Mouse (Mus musculus) frontal cortex, postnatal 25 days (tissue): Measurements from ENCODE around the gene Lmbrd1.
"Not testable (repeated sequence)": the region's sequence is repeated elsewhere in the genome, so short reads cannot be mapped to it uniquely, and the experiment has no call there.

Experiments
- DNase-seq, 2 experiments: peaks; one replicate each; pipeline ENCODE4 v3.0.0; 2022; ENCODE audit warnings: low spot score in 2 of 2

Lmbrd1 gene

DNA sequence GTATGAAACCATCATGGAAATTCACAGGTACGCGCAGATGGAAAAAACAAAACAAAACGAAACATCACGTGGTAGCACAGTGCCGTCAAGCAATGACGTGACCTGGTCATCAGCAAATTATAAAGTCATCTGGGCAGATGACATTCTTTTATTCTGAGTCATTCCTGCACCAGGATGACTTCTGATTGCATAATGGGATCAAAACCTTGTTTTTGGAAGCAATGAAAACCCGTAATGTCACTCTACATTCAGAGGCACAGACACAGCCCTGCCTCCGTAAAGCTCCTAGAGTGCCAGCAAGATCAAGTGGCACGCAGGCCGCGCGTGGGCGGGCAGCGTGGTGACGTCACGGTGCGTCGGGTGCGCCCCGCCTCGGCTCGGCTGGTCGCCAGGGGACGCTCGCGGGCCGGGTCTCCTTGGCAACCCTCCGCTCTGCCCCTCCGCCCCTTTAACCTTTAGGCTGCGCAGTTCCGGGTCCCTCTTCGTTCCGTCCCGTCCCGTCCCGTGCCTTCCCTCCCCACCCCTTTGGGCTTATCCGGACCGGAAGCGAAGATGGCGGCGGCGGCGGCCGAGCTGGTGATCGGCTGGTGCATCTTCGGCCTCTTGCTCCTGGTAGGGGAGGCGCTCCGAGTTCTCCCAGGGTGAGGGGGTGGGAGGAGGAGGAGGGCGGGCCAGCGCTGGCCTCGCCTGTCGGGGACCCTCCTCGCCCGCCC is at the start of gene Lmbrd1:
Gene Lmbrd1, plus strand, starts transcription at position 426 of the 713 bp plus-strand sequence.
- DNase-seq: peak; percentile 95 to 97

DNA sequence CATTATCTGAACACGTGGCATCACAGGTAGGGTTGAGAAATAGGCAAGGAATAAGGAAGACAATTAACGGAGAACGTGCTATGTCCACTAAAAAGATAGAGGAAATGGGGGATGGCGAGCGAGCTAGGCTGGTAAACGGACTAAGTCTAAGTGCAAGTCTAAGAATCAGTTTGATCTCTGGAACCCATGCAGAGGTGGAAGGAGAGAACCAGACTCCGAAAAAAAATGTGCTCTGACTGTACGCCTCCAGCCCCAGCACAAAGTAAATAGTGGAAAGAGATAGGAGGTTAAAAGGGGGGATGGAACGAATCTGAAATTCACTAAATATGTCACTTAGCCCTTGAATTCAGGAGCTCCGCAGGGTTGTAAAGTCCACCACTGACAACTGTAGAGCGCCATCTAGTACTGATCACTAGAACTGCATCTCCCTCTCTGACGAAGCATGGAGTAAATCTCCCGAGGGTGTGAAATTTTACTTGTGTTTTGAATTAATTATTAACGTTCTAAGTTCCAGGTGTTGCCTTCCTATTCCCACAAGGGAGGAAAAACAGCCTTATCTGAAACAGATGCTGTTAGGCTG is 44.8 kb upstream of the Lmbrd1 start:
- DNase-seq: no peak

DNA sequence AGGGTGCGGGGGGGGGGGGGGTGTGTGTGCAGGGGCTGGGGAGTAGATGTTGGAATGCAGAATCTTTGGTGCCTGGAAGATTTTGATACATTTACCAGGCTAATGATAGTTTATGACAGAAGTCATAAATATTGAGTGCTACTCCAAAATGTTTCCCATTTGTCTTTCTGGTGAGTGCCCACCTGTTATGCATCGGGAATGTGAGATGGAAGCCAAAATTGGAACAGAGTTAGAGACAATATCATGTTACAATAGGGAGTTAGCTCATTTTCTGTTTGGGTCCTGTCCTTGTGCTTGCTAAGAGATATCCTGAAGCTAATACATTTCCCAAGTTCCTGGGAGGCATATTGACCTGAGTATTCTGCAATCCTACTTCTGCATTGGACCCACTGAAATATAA is 28.3 kb upstream of the Lmbrd1 start:
- DNase-seq: no peak

DNA sequence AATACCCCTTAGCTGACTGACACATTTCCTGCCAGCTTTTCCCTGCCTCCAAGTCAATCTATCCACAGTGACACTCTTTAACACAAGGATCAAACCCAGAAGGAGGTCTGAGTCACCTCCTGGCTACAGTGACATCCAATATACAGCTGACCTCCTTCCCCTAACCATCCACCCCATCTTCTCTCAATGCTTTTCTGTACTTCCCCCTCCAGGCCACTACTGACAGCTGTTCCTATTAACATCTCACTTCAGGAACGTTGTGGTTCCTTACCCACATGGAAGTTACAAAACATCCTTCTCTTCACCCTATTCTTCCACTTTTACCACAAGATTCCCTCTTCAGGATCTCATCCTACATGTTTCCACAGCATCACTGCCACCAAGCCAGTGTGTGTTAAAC is 18.5 kb upstream of the Lmbrd1 start:
- DNase-seq: no peak

DNA sequence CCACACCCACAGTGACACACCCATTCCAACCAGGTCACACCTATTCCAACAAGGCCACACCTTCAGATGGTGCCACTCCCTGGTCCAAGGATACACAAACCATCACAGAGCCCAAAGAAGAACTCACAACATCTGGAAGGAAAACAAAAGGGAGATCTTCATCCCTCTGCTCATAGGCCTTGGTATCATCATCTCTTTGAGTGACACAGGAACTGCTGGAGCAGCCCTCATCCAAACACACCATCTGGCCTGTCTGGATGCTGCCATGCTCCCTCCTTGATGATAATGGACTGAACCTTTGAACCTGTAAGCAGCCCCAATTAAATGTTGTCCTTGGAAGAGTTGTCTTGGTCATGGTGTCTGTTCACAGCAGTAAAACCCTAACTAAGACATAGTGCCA is 17.8 kb upstream of the Lmbrd1 start:
- not testable (repeated sequence) for DNase-seq

DNA sequence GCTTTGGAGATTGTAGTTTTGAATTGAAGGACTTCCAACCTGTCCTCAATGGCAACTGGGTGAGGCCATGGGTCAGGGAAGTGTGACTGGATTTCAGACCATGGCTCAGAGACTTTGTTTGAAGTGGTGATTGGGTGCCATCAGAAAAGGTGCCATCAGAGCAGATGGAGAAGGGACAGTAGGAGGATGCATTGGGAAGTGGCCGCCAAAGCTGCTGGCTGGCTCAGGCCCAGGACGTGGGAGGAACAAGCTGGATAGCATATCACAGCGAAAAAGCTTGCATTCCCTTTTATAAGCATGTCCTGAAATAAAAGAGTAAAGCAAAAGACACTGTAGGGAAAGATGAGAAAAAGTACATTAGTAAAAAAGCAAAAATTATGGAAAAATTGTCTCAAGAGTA is 16.9 kb upstream of the Lmbrd1 start:
- peak; percentile 68 to 75 for DNase-seq

DNA sequence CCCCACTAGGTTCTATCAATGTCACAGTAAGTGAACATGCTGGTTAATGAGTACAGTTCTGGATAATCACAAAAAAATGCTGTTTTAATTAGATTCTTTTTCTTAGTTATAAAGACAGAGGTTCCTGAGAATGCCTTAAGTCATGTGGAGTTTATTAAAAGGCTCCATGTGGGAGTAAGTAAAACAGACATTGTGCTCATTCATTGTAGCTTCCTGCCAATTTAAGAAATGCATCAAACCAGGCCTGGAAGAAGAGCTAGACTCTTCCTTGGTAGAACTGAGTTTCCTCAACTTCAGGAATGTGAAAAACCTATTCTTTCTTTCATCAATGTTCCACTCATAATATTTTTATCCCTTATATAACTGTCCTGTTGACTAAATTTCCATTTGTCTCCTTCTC is 14.3 kb upstream of the Lmbrd1 start:
- no peak for DNase-seq

DNA sequence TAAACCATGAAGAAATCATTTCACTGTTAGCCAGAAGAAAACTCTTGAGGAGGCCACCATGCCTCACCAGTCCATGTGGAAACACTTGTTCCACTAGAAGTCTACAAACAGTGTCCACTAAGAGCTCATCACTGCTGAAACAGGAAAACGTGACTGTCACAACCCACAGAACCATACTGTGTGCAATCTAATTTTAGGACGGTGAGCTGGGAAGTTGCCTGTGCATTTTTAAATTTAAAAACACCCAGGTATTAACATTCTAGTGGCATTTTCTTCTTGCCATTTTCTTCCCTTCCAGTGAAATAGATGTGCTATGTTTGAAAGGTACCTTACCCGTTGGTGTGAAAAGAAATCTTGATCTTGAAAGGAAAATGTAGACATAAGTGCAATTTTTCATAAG is 5.2 kb upstream of the Lmbrd1 start:
- DNase-seq: no peak

DNA sequence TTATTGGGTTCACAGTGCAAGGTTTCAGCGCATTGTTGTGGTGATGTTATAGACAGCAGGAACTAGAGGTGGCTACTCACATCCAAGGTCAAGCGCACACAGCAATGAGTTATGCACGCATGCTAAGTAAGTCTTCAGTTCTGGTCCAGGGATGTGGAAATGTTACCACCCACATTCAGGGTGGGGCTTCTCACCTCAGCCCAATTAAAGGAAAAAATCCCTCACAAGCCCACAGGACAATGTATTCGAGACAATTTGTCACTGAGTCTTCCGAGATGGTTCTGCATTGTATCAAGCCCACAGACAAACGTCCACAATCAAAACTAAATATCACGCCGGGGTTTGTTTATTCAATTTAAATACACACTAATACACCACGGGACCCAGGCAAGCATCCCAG is 724 bp upstream of the Lmbrd1 start:
- DNase-seq: no peak

DNA sequence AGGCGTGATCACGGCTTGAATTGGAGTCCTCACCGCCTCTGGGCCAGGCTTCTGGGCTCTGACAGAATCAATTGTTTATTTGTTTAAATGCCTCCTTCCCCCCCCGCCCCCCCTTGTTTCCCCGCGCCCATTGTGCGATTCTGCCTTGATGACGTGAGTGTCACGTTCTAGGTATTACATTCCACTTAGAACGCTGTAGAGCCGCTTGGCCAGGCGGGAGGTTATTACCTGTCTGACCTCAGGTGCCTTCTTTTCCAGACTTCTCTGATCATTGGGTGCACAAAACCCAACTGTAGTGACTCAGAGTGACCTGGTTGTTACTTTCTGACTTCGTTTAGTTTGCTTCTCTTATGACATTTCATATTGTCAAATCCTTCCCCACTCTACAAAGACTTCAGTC is 641 bp downstream of the Lmbrd1 start:
- no peak for DNase-seq

DNA sequence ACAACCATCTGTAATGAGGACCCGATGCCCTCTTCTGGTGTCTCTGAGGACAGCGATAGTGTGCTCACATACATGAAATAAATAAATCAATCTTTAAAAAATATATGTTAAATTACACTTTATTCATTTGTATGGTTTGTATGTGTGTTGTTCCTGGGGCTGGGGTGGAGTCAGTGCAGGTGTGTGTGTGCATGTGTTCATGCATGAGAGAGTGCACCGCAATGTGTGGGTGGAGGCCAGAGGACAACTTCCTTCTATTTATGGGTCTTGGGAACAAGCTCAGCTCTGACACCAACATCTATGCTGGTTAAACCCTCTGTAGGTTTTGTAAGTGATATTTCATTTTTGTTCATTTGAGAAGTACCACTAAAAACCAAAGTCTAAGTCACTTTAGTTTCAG is 2.6 kb downstream of the Lmbrd1 start:
- no peak for DNase-seq

DNA sequence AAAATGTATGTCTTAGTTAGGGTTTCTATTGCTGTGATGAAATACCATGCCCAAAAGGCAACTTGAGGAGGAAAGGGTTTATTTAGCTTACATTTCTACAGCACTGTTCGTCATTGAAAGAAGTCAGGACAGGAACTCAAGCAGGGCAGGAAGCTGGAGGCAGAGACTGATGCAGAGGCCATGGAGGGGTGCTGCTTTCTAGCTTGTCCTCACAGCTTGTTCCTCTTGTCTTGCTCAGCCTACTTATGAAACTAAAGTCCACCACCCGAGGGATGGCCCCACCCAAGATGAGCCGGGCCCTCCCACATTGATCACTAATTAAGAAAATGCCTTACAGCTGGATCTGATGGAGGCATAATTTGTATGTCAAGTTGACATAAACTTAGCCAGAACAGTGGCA is 3.5 kb downstream of the Lmbrd1 start:
- DNase-seq: no peak

DNA sequence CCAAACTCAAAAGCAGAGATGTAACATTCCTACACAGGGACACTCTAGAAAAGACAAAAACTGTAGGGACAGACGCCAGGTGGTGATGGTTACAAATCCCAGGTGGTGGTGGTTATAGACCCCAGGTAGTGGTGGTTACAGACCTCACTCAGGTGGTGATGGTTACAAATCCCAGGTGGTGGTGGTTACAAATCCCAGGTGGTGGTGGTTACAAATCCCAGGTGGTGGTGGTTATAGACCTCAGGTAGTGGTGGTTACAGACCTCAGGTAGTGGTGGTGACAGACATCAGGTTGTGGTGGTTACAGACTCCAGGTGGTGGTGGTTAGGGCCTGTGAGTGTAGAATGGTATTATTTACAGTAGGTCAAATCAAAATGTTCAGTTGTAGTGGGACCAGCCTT is 5.5 kb downstream of the Lmbrd1 start:
- no peak for DNase-seq

DNA sequence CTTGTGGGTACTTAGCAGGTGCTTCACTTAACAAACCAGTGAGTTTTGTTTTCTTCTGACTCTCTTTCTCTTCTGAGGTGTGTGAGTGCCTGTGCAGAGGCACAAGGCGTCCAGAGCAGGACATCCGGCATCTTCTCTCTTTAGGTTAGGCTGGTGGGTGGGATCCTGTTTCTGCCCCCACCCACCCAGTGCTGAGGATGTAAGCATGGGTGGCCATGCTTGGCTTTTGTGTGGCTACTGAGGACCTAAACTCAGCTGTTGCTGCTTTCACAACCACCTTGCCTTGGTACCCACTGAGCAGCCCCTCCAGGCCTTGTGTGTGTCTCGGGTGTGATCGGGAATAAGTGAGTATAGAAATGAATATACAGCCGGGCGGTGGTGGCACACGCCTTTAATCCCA is 7.2 kb downstream of the Lmbrd1 start:
- DNase-seq: no peak

DNA sequence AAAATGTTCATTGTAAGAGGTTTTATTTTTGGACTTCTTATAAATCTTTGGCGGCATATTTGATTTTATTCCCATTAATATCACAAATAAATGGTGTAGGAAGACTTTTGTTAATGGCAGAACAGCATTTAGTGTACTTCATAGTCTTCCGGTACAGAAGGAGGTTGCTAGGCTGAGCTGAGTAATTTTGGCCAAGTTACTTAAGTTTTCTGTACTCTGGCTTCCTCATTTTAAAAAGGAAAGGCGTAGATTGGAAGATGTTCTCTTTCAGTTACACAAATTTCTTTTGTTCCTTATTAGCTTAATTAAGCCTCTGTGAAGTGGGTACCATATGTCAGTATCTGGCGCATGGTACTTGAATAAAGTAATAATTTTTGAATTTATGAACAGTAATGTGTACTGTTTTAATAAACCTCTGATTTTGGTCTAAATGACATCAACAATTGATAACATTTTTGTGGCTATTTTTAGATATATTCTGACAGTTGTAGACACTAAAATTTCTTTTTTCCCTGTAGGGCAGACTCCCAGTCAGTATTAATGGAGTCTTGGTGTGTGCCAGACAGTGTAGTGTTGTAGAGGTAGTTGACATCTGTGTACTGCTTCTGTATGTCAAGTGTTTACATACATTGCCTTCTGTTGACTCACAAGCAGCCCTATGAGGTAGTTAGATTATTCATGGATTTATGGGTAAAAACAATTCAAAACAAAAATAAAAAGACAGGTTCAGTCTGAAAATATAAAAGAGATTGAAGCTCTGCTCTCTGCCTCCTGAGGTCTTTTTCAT is 8.0 kb downstream of the Lmbrd1 start:
- no peak for DNase-seq

DNA sequence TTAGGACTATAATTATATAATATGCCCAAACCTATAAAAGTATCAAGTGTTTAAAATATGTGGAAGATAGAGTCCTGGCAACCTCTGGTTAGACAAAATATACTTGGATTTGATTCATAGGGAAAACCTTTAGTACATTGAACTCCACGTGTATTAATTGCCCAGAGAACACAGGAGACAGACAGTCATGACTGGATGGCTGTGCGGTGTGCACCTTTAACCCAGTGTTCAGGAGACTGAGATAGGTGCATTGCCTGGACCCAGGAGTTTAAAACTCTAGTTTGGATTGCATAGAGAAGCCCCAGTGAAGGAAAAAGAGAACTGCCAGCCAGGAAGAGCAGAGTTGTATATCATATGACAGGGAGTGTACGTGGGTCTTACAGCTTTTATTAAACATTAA is 19.2 kb downstream of the Lmbrd1 start:
- DNase-seq: no peak

DNA sequence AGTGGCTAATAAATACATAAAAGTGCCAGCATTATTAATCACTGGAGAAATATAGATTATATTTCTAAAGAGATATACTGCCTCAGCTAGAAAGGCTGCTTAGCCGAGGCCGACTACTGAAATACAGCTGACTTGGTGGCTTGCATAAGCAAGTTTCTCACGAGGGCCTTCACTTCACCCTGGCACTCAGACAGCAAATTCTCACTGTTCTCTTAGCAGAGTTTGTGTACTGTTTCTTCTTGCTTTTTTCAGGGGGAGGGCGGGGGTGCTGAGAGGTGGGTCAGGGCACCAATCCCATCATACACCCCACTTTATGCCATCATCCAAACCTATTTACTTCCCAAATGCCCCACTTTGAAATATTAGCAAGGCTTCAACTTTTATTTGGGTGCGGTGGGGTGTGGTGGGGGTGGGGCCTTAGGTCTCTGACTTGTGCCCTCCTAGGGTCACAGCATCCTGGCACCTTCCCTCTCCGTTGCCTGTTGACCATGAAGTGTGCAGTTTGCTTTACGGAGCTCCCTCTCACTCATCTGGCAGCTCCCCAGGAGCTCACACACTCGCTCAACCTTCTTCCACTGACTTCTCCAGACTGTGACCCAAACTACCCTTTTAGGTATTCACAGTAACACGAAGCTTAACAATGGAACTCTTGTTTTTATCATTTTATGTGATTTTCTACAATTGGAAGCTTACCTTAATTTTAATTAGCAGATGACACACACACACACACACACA is 19.9 kb downstream of the Lmbrd1 start:
- no peak for DNase-seq

DNA sequence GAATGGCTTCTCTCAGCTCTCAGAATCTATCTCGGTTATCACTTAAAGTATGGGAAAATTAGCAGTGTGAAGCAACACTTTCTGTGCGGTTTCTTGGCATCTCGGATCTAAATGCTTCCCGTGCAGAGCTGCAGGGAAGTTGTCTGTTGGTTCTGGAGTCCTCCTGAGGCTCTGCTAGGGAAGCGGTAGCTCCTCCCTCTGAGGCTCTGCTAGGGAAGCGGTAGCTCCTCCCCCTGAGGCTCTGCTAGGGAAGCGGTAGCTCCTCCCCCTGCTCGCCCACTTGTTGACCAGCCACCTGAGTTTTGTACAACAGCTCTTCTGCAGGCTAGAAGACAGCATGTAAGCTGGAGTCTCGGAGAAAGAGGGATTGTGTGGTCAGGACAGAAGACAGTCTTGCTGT is 20.9 kb downstream of the Lmbrd1 start:
- no peak for DNase-seq

DNA sequence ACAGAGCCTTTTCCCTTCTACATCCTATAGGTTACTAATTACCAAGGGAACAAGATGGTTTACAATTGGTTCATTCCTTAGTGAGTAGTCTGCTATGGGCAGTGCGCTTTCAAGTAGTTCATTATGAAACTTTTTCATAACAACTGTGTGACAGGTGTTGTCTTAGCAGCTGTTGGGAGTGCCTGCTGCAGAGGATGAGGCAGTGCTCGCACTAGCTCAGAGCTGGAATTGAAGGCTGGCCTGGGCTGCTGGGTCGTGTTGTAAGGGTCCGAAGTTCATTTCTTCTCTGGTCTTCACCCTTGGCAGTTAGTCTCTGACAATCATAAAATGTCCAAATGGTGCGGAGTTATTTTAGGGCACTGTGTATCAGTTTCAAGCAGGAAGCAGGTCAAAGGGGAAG is 21.8 kb downstream of the Lmbrd1 start:
- no peak for DNase-seq

DNA sequence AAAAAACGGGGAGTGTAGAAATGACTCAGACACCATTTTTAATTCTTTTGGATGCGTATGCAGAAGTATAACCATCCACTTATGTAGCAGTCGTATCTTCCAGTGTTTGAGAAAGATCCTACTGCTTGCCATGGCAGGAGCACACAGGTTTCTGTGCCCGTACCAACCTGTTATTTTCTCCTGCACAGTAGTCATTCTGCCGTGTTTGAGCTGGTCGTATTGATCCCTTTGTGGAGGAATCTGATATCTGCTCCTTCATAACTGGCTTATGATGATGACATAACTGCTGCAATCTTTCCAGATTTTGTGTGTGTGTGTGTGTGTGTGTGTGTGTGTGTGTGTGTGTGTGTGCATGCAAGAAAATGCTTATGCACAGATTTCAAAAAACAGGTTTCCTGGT is 25.4 kb downstream of the Lmbrd1 start:
- no peak for DNase-seq

DNA sequence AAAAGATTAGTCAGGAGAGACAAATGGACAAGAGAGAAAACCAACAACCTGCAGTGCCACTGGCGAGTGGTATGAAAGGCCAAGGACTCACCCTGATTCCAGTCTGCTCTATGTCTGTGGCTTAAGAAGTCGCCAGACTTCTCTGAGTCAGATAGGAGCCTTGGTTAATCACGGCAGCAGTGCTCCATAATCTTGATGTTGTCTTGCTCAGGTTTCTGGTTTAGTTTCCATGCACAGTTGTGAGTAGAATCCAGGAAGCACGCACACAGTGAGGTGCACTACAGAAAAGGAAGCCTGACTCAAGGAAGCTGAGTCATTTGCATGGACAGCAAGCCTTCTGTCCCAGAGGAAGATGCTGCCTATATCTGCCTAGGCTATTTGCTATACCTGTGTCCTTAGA is 37.9 kb downstream of the Lmbrd1 start:
- no peak for DNase-seq

DNA sequence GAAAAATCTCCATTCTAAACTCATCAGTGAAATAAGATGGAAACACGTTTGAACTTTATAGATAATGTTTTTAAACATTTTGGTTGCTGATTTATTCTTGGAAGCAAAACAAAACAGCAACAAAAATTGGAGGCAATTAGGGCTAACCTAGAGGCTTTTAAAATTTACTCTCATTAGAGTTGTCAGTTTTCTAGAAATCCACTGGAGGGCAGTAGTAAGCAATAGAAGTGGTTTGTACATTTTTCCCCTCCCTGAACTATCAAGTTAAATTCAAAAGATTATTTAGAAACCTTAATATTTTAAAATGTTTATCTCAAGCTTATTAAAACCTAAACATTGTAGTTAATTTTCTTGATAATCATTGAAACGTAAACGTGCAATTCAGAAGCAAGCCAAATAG is 41.2 kb downstream of the Lmbrd1 start:
- no peak for DNase-seq

DNA sequence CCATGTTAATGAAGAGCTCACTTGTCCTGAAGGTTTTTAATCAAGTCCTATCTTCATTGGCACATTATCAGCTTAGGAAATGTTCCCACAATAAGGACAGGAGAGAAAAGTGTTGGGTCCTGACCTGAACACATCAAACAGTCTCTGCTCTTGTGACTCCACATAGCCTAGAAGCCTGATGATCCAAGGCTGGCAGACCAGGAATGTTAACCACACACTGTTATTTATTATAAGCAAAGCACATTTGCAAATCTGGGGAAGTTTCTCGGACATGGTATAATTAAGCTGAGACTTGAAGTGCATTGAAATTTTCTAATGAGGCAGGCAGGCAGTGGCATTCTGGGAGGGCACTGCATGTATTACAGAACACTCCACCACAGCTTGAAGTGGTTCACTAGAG is 41.8 kb downstream of the Lmbrd1 start:
- no peak for DNase-seq
